Mouse (Mus musculus): Measurements from ENCODE around the gene Pex14. TPM values are rescaled to one million over a fixed set of nuclear protein-coding genes. Genes with fewer than 3 reads are reported as not detected.

Gene Pex14
- polyA plus RNA-seq, 1 experiment from 2014 or later = 42.3 TPM

- DNase-seq (ENCODE audit: low spot score) = no peak
Observed at GRCm38 (mm10) chr4:148985541-148986476, 113.9 kb downstream of the Pex14 start.

GRCm38 (mm10) chr4:148984701-148985540 lies 114.8 kb downstream of the Pex14 start:
- no peak for DNase-seq (ENCODE audit: low spot score)

DNA sequence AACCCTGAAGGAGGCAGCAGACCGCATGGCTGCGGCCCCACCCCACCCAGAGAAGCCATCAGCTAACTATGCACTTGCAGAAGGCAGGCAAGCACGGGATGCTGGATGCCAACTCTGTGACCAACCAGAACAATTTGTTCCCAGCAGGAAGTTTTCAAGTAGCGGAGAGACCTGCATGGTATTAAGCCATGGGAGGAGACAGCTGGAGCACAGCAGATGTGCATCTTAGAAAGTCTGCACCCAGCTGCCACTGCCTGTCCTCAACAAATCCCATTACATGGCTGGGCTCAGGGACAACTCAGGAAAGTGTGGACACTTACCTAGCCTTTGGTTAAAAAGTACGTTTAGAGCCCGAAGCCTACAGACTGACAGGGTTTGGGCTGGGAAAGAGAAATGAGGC lies 117.4 kb downstream of the Pex14 start:
- no peak for DNase-seq (ENCODE audit: low spot score)

GRCm38 (mm10) chr4:148979837-148980236 lies 119.8 kb downstream of the Pex14 start:
- DNase-seq (ENCODE audit: low spot score) = no peak

DNA sequence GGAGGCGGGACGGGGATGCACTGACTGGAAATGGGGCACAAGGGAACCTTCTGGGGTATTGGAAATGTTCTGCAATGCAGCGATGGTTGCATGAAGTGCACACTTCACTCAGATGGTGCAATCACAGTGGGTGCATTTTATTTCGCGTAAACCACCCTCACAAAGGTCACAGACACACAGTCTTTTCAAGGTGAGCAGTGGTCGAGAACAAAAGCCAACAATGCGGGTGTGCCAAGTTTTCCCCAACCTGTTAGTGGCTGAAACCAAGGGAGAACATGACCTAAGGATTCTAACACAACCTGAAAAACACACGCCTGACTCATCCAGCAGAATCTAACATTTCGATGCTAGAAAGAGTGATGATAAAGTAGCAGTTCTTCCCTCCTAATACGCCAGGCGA lies 120.8 kb downstream of the Pex14 start:
- no peak for DNase-seq (ENCODE audit: low spot score)

- DNase-seq (ENCODE audit: low spot score) = no peak
Observed at GRCm38 (mm10) chr4:148978221-148978855, 121.3 kb downstream of the Pex14 start.

- DNase-seq (ENCODE audit: low spot score) = no peak
Observed at GRCm38 (mm10) chr4:148974833-148975232, 124.8 kb downstream of the Pex14 start.

DNA sequence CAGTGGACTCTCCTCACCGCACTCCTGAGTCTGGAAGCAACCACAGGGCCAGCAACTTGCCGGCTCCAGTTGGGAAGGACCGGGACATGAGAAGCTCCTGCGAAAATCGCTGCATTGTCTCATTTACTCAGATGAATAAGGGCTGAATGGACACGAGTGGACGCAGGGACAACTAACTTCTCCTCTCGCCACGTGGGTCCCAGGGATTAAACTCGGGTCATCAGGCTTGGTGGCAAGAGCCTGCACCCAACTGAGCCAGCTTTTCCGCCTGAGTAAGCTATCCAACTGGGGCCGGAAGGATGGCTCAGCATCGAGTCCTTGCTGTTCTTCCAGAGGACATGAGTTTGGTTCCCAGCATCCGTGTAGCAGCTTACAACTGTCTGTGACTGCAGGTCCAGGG lies 126.3 kb downstream of the Pex14 start:
- DNase-seq (ENCODE audit: low spot score) = no peak

DNA sequence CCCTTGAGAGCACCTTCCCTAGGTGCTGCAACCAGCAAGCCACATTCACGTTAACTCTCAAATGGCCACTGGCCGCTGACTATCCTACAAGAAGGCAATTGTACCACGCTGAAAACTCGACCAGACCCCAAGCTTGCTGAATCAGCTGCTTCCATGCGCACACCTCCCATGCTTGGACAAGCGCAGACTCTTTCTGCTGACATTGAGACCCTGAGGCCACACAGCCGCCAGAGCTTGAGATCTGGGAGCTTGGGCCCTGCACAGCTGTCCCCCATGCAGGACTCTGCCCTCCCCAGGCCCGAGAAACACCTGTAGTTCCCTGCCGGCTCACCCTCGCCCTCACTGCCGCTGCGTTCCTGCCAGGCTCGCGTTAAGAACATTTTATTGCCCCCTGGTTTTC lies 127.0 kb downstream of the Pex14 start:
- no peak for DNase-seq (ENCODE audit: low spot score)

DNA sequence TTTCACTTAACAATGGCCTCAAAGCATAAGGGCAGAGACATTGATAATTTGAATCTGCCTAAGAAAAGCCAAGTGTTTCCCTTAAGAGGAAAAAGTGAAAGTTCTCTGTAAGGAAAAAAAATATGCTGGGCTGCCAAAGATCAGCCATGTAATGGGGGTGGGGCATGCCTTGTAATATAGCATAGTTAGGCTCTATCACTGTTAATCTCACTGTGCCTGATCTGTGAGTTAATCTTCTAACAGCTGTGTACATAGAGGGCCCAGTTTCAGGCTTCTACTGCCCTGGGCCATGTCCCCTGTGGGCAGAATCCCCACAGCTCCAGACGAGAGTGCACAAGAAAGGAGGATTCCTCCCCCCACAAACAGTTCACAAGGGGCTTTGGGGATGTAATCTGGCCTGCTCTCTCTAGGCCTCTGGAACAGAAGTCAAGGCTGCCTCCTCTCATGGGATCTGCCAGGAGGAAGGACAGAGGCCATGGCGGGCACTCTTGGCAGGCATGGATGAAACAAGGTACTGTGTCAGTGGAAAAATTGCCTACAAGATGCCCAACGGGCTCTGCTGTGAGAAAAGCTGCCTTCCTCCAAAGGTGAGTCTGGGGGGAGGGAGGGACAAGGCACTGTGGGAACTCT lies 127.9 kb downstream of the Pex14 start:
- no peak for DNase-seq (ENCODE audit: low spot score)

- no peak for DNase-seq (ENCODE audit: low spot score)
Observed at GRCm38 (mm10) chr4:148970742-148971141, 128.9 kb downstream of the Pex14 start.

DNA sequence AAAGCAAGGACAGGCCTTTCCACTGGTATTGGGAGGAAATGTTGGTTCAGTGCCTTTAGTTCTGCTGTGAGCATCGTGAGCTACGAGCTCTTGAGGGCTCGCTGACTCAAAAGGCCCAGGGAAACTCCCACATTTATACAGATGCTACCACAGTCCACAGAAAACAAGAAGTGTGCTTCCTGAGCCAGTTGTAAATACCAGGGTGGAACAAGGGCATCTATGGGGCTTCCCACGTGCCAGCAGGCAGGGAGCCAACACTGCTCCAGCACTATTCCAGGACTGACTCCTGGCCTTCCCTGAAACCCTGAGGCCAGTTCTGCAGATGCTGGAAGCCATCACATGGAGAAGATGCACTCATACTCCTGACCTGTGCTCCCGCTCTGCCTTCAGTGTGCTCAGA lies 130.1 kb downstream of the Pex14 start:
- DNase-seq (ENCODE audit: low spot score) = no peak

- DNase-seq (ENCODE audit: low spot score) = no peak
Observed at GRCm38 (mm10) chr4:148968859-148969258, 130.8 kb downstream of the Pex14 start.

- no peak for DNase-seq (ENCODE audit: low spot score)
Observed at GRCm38 (mm10) chr4:148966132-148966531, 133.5 kb downstream of the Pex14 start.

- no peak for DNase-seq (ENCODE audit: low spot score)
Observed at GRCm38 (mm10) chr4:148964541-148965310, 134.9 kb downstream of the Pex14 start.

DNA sequence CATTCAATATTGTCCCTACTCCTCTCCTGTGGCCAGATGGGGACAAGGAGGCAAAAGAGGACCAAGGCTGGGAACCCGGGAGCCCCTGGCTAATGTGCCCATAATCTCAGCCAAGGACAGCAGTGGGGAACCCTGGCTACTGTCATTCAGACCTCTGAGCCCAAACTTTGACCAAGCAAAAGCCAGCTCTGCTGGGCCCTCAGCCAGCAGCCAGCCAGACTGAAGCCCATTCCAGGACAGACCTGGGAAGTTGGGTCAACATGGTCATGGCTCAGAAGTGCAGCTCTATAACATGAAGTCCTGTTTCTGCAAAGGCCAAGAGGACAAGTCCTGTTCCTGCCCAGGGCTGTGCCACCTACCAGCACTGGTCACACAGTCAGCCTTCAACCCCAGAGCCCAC lies 137.6 kb downstream of the Pex14 start:
- no peak for DNase-seq (ENCODE audit: low spot score)

GRCm38 (mm10) chr4:148961081-148961480 lies 138.6 kb downstream of the Pex14 start:
- no peak for DNase-seq (ENCODE audit: low spot score)

GRCm38 (mm10) chr4:148960011-148960410 lies 139.7 kb downstream of the Pex14 start:
- DNase-seq (ENCODE audit: low spot score) = no peak

GRCm38 (mm10) chr4:148955131-148955813 lies 144.4 kb downstream of the Pex14 start:
- DNase-seq (ENCODE audit: low spot score) = no peak
